Mouse (Mus musculus) spleen, adult 2 months (tissue): ENCODE measurements around the gene Nefh.

Source experiments
- CTCF ChIP-seq: fragments of 200-500 bp; IDR thresholded peaks from 2 replicates; pipeline ENCODE4 v1.5.1; 2011; ENCODE audit warnings: mild to moderate bottlenecking, inconsistent platforms; ENCODE audit not compliant: insufficient read depth, insufficient read length, insufficient replicate concordance; ENCODE audit errors: extremely low read depth
- POLR2A ChIP-seq: fragments of 200-500 bp; IDR thresholded peaks from 2 replicates; pipeline ENCODE4 v1.6.1; 2011; ENCODE audit warnings: low read depth, low read length, inconsistent platforms

GRCm38 (mm10) chr11:4983538-4983937, 35.7 kb upstream of the Nefh start:
- no peak for TF ChIP-seq CTCF
- no peak for TF ChIP-seq POLR2A
